Mouse (Mus musculus): ENCODE measurements around the gene Olfr533. TPM values are rescaled to one million over a fixed set of nuclear protein-coding genes. Genes with fewer than 3 reads are reported as not detected.
"Not testable (repeated sequence)": the region's sequence is repeated elsewhere in the genome, so short reads cannot be mapped to it uniquely, and the experiment has no call there.

The Olfr533 gene
- polyA plus RNA-seq (2015; fragmentation: Nextera tagmentation; extraction: Ambion mirVana), result not detected in 2 replicates

GRCm38 (mm10) chr7:140463070-140463469 is at the start of gene Olfr533:
Olfr533 (plus strand) TSS chr7:140463370.
- not testable (repeated sequence) for H3K4me2 ChIP-seq; H3K9me3 ChIP-seq (replicated peaks); H3K36me3 ChIP-seq; H3K27ac ChIP-seq; H3K9ac ChIP-seq; ATAC-seq (replicated peaks; ENCODE audit: insufficient number of reproducible peaks, insufficient read depth, low FRiP score, low read depth); H3K27me3 ChIP-seq; H3K4me3 ChIP-seq; H3K4me1 ChIP-seq (replicated peaks)
- WGBS, result no CpG with 5 or more reads among the region's 1 CpGs

DNA sequence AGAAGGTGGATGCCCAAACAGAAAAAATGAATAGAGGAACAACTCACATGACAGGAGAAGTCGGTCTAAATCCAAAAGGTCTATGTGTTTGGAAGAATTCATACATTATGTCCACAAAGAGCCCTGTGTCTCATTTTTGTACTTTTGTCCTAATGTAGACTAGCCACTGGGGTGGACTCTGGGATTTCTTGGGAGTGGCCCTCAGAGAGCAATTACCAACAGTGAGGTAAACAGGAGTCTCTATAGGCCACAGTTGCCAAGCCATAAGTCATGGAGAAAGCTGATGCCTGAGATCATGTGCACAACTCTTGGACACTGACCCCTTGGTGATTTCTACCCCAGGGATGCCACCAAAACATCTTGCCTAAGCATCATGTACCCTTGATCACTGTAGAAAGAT is 41.6 kb upstream of the Olfr533 start, which contains the start of gene Olfr532:
Olfr532 (minus strand) TSS at position 101 of the 400 bp plus-strand sequence.
- no peak within 1 kb of the TSS for H3K4me2 ChIP-seq
- no peaks in the 10 kb centered on the region for H3K9me3 ChIP-seq (replicated peaks)
- 74% methylated on average over 1 of the region's 1 CpGs for WGBS
- no peaks in the 10 kb centered on the region for H3K27me3 ChIP-seq
- H3K9ac ChIP-seq, result no peak within 1 kb of the TSS
- H3K4me3 ChIP-seq, result no peak within 1 kb of the TSS
- ATAC-seq (replicated peaks; ENCODE audit: insufficient number of reproducible peaks, insufficient read depth, low FRiP score, low read depth), result no peak
- H3K36me3 ChIP-seq, result no peaks in the 10 kb centered on the region
- H3K27ac ChIP-seq, result no peak within 1 kb of the TSS
- H3K4me1 ChIP-seq (replicated peaks), result no peaks in the 10 kb centered on the region

GRCm38 (mm10) chr7:140443141-140443540 is 20.0 kb upstream of the Olfr533 start:
- H3K36me3 ChIP-seq, result no peaks in the 10 kb centered on the region
- H3K9me3 ChIP-seq (replicated peaks), result no peaks in the 10 kb centered on the region
- H3K9ac ChIP-seq, result no peak overlapping the region
- ATAC-seq (replicated peaks; ENCODE audit: insufficient number of reproducible peaks, insufficient read depth, low FRiP score, low read depth), result no peak
- H3K27ac ChIP-seq, result no peak overlapping the region
- no peaks in the 10 kb centered on the region for H3K4me1 ChIP-seq (replicated peaks)
- WGBS, result 72% methylated on average over 1 of the region's 1 CpGs
- no peak overlapping the region for H3K4me3 ChIP-seq
- no peaks in the 10 kb centered on the region for H3K27me3 ChIP-seq
- H3K4me2 ChIP-seq, result no peak overlapping the region

DNA sequence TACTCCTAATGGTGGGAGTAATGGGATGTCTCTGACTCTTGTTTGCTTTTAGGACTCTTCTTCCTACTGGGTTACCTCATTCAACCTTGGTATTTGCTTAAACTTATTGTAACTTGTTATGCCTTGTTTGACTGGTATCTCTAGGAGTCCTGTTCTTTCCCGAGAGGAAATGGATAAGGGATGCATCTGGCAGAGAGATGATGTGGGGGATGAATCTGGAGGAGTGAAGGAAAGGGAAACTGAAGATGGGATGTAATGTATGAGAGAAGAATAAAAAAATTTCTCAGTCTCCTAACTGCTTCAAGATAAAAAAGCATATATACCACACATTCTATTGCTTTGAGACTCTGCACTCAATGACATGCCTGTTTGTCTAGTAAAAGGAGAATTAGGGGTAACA is 14.7 kb downstream of the Olfr533 start:
- H3K36me3 ChIP-seq, result no peaks in the 10 kb centered on the region
- no peak for ATAC-seq (replicated peaks; ENCODE audit: insufficient number of reproducible peaks, insufficient read depth, low FRiP score, low read depth)

GRCm38 (mm10) chr7:140478733-140479132 is 15.6 kb downstream of the Olfr533 start:
- no peak for ATAC-seq (replicated peaks; ENCODE audit: insufficient number of reproducible peaks, insufficient read depth, low FRiP score, low read depth)
- Histone ChIP-seq H3K4me3 (no peak overlapping the region), H3K9ac (no peak overlapping the region), H3K9me3 (replicated peaks) (no peaks in the 10 kb centered on the region; the same call in 1 of the 2 replicates), H3K4me1 (replicated peaks) (no peaks in the 10 kb centered on the region), H3K27me3 (no peaks in the 10 kb centered on the region), H3K4me2 (no peak overlapping the region), H3K36me3 (no peaks in the 10 kb centered on the region), H3K27ac (no peak overlapping the region)
- 87% methylated on average over 1 of the region's 1 CpGs for WGBS

More for the DNA sequence above, 14.7 kb downstream of the Olfr533 start:
- H3K9me3 ChIP-seq (replicated peaks), result no peaks in the 10 kb centered on the region; the same call in 1 of the 2 replicates
- WGBS, result 56% methylated on average over 1 of the region's 1 CpGs
- H3K9ac ChIP-seq, result no peak overlapping the region
- H3K27me3 ChIP-seq, result no peaks in the 10 kb centered on the region
- no peak overlapping the region for H3K27ac ChIP-seq
- H3K4me3 ChIP-seq, result no peak overlapping the region
- H3K4me1 ChIP-seq (replicated peaks), result no peaks in the 10 kb centered on the region
- H3K4me2 ChIP-seq, result no peak overlapping the region

DNA sequence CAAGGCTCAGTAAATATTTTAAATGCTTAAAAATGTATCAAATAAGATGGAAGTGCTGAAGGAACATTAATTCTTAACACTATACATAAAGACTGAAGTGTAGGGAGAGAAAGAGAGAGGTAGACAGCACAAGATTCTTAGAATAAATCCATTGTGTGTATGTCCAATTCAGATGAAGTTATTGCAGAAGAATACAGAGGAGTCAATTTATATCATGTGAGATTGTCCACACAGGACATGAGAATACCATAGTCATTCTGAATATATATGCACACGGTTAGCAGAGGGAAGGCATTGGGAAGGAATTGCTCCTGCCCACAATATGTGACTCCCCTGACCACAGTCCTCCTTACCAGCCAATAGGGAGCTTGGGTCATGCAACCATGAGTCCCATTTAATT is 20.7 kb downstream of the Olfr533 start, which contains the start of gene Olfr535:
Olfr535 (plus strand) TSS at position 301 of the 400 bp plus-strand sequence.
- WGBS, result 77% methylated on average over 1 of the region's 1 CpGs
- ATAC-seq (replicated peaks; ENCODE audit: insufficient number of reproducible peaks, insufficient read depth, low FRiP score, low read depth), result no peak
- H3K4me2 ChIP-seq, result no peak within 1 kb of the TSS
- no peaks in the 10 kb centered on the region for H3K4me1 ChIP-seq (replicated peaks)
- H3K9ac ChIP-seq, result no peak within 1 kb of the TSS
- no peaks in the 10 kb centered on the region for H3K27me3 ChIP-seq
- no peaks in the 10 kb centered on the region for H3K36me3 ChIP-seq
- H3K27ac ChIP-seq, result no peak within 1 kb of the TSS
- H3K9me3 ChIP-seq (replicated peaks), result no peaks in the 10 kb centered on the region; the same call in 1 of the 2 replicates
- no peak within 1 kb of the TSS for H3K4me3 ChIP-seq

- Histone ChIP-seq H3K4me1 (replicated peaks) (no peaks in the 10 kb centered on the region), H3K27me3 (no peaks in the 10 kb centered on the region), H3K36me3 (no peaks in the 10 kb centered on the region), H3K27ac (no peak overlapping the region), H3K4me3 (no peak overlapping the region), H3K9ac (no peak overlapping the region), H3K4me2 (no peak overlapping the region), H3K9me3 (replicated peaks) (no peaks in the 10 kb centered on the region)
- WGBS, result 57% methylated on average over 1 of the region's 1 CpGs
- no peak for ATAC-seq (replicated peaks; ENCODE audit: insufficient number of reproducible peaks, insufficient read depth, low FRiP score, low read depth)
Measured at GRCm38 (mm10) chr7:140488981-140489380, 25.8 kb downstream of the Olfr533 start.

- H3K27me3 ChIP-seq, result no peaks in the 10 kb centered on the region
- H3K4me2 ChIP-seq, result no peak overlapping the region
- H3K27ac ChIP-seq, result no peak overlapping the region
- H3K9ac ChIP-seq, result no peak overlapping the region
- no peak overlapping the region for H3K4me3 ChIP-seq
- no peaks in the 10 kb centered on the region for H3K36me3 ChIP-seq
- no peaks in the 10 kb centered on the region for H3K9me3 ChIP-seq (replicated peaks)
- no peak for ATAC-seq (replicated peaks; ENCODE audit: insufficient number of reproducible peaks, insufficient read depth, low FRiP score, low read depth)
- WGBS, result 39% methylated on average over 2 of the region's 2 CpGs
- no peaks in the 10 kb centered on the region for H3K4me1 ChIP-seq (replicated peaks)
Measured at GRCm38 (mm10) chr7:140494231-140494630, 31.1 kb downstream of the Olfr533 start.

DNA sequence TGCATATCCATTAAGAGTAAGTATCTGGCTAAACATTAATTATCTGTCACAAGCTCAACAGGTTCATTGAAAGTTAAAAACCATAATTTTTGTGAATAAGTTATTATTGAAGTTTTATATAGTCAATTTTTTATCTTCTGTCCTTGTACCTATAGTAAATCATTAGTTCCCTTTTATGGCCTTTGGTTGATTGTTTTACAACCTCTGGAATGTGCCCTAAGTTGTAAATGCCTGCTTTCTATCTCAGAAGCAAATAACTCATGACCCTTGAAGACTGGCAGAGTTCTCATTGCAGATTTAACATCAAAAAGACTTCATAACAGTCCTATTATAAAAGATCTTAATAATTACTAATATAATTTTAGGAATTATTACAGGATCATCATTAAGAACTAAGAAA is 31.5 kb downstream of the Olfr533 start:
- Histone ChIP-seq H3K27ac (no peak overlapping the region), H3K9me3 (replicated peaks) (no peaks in the 10 kb centered on the region), H3K4me1 (replicated peaks) (no peaks in the 10 kb centered on the region), H3K36me3 (no peaks in the 10 kb centered on the region), H3K4me2 (no peak overlapping the region), H3K4me3 (no peak overlapping the region), H3K27me3 (no peaks in the 10 kb centered on the region), H3K9ac (no peak overlapping the region)
- no peak for ATAC-seq (replicated peaks; ENCODE audit: insufficient number of reproducible peaks, insufficient read depth, low FRiP score, low read depth)

GRCm38 (mm10) chr7:140507346-140508021 is 44.3 kb downstream of the Olfr533 start, which contains the start of gene Olfr536:
Olfr536 (minus strand) TSS chr7:140507396.
- H3K27me3 ChIP-seq; H3K4me1 ChIP-seq (replicated peaks); H3K4me3 ChIP-seq; H3K9me3 ChIP-seq (replicated peaks); H3K27ac ChIP-seq; ATAC-seq (replicated peaks; ENCODE audit: insufficient number of reproducible peaks, insufficient read depth, low FRiP score, low read depth); H3K4me2 ChIP-seq; H3K9ac ChIP-seq; H3K36me3 ChIP-seq: not testable (repeated sequence)
- WGBS, result 43% methylated on average over 2 of the region's 2 CpGs
